Mouse (Mus musculus) heart, adult 2 months (tissue): ENCODE measurements around the gene Cldn7. TPM values are rescaled to one million over a fixed set of nuclear protein-coding genes. Genes with fewer than 3 reads are reported as not detected.

Source experiments
- DNase-seq, 2 experiments: peaks; one replicate each; pipeline ENCODE4 v3.0.0; 2021
- H3K27ac ChIP-seq: fragments of 200-600 bp; 2 replicates; pipeline ENCODE4 v1.8.1; 2022
- H3K27me3 ChIP-seq: fragments of 200-500 bp; 2 replicates; pipeline ENCODE4 v1.6.1; 2012; ENCODE audit warnings: mild to moderate bottlenecking, low read length, inconsistent platforms, mixed read lengths; ENCODE audit not compliant: control insufficient read depth, insufficient read depth
- H3K36me3 ChIP-seq: fragments of 200-500 bp; 2 replicates; pipeline ENCODE4 v1.6.1; 2012; ENCODE audit warnings: low read length, inconsistent platforms; ENCODE audit not compliant: control insufficient read depth, insufficient read depth
- H3K4me1 ChIP-seq: fragments of 200-500 bp; 2 replicates; pipeline ENCODE4 v1.6.1; 2011; ENCODE audit warnings: low read length; ENCODE audit not compliant: control insufficient read depth, insufficient read depth
- H3K4me3 ChIP-seq: fragments of 200-600 bp; 2 replicates; pipeline ENCODE4 v1.8.1; 2022
- H3K79me2 ChIP-seq: fragments of 200-500 bp; replicated peaks from 2 replicates; pipeline ENCODE4 v1.6.1; 2012; ENCODE audit warnings: mild to moderate bottlenecking, inconsistent platforms, low read length, moderate library complexity, mixed read lengths; ENCODE audit not compliant: control insufficient read depth, insufficient read depth
- H3K9ac ChIP-seq: fragments of 200-500 bp; 2 replicates; pipeline ENCODE4 v1.6.1; 2012; ENCODE audit warnings: low read depth, mild to moderate bottlenecking, control low read depth, inconsistent platforms, low read length, mixed read lengths
- CTCF ChIP-seq: fragments of 200-600 bp; IDR thresholded peaks from 2 replicates; pipeline ENCODE4 v1.8.1; 2022; ENCODE audit warnings: antibody characterized with exemption, mild to moderate bottlenecking, moderate library complexity
- EP300 ChIP-seq: fragments of 200-500 bp; IDR thresholded peaks from 2 replicates; pipeline ENCODE4 v1.6.1; 2011; ENCODE audit warnings: low read depth, low read length, control low read depth; ENCODE audit not compliant: insufficient read depth
- POLR2A ChIP-seq: fragments of 200-500 bp; IDR thresholded peaks from 2 replicates; pipeline ENCODE4 v1.6.1; 2011; ENCODE audit warnings: mild to moderate bottlenecking, low read depth, low read length, control low read depth; ENCODE audit not compliant: insufficient read depth
- WGBS: fragments of 180-500 bp; shearing (Covaris S2); methylation state at CpG from one replicate; pipeline ENCODE4 v1.1.7; 2018; 5-methylcytosine and 5-hydroxymethylcytosine counted together
- intact Hi-C: fragments of 180-260 bp; cut with DNase I; formaldehyde crosslinking; loops from one replicate; pipeline ENCODE4 v1.15.1; 2025
- polyA plus RNA-seq: library from polyadenylated mRNA; depleted of rRNA; stranded (reverse); fragments of >200 nt; gene quantifications from 2 replicates; pipeline ENCODE4 v1.2.3, GENCODE M21; 2012
- total RNA-seq, 2 experiments: library from RNA; stranded (reverse); gene quantifications; 2 replicates each; pipeline ENCODE4 v1.2.3; 2021

Gene Cldn7
- total and polyA plus RNA-seq, 3 experiments, result 3.5 TPM; not detected in 2

- Histone ChIP-seq H3K4me1 (peaks cover 11% of the 10 kb centered on the region), H3K27me3 (no peaks in the 10 kb centered on the region), H3K9ac (no peak overlapping the region), H3K27ac (peak overlapping the region; percentile 71), H3K36me3 (no peaks in the 10 kb centered on the region), H3K79me2 (no peaks in the 10 kb centered on the region), H3K4me3 (no peak overlapping the region)
- intact Hi-C loops, result loop anchor here (1.0 kb wide), 1 partner anchor 8 kb away; no protein-coding TSS in a partner anchor
- TF ChIP-seq POLR2A (peak; percentile 31; the same call in 1 of the 2 replicates), CTCF (no peak)
- WGBS, result 47% methylated on average over 9 of the region's 9 CpGs
- DNase-seq, result no peak
Observed at GRCm38 (mm10) chr11:69938401-69938979, 26.1 kb upstream of the Cldn7 start.

- TF ChIP-seq EP300 (no peak), CTCF (no peak), POLR2A (peak; percentile 5; the same call in 1 of the 2 replicates)
- Histone ChIP-seq H3K27me3 (no peaks in the 10 kb centered on the region), H3K4me1 (peaks cover 11% of the 10 kb centered on the region), H3K36me3 (peaks cover 1% of the 10 kb centered on the region; the same call in 1 of the 2 replicates), H3K27ac (peak overlapping the region; percentile 71), H3K9ac (no peak overlapping the region), H3K79me2 (no peaks in the 10 kb centered on the region), H3K4me3 (no peak overlapping the region)
- 49% methylated on average over 5 of the region's 5 CpGs for WGBS
- DNase-seq, result no peak
- intact Hi-C loops, result no loop called here
Observed at GRCm38 (mm10) chr11:69939181-69939580, 25.4 kb upstream of the Cldn7 start.

GRCm38 (mm10) chr11:69939731-69940130 is 24.8 kb upstream of the Cldn7 start:
- intact Hi-C loops, result no loop called here
- Histone ChIP-seq H3K27ac (peak overlapping the region; percentile 71), H3K36me3 (peaks cover 4% of the 10 kb centered on the region; the same call in 1 of the 2 replicates), H3K4me1 (peaks cover 9% of the 10 kb centered on the region), H3K79me2 (no peaks in the 10 kb centered on the region), H3K4me3 (no peak overlapping the region), H3K9ac (no peak overlapping the region), H3K27me3 (no peaks in the 10 kb centered on the region)
- WGBS, result 90% methylated on average over 17 of the region's 17 CpGs
- TF ChIP-seq POLR2A, result 0 out of 2 replicates have a peak, but pooled peaks have one; percentile 5
- no peak for TF ChIP-seq CTCF
- no peak for DNase-seq

GRCm38 (mm10) chr11:69940962-69941361 is 23.6 kb upstream of the Cldn7 start:
- TF ChIP-seq POLR2A (peak; percentile 14; the same call in 1 of the 2 replicates), CTCF (no peak)
- Histone ChIP-seq H3K4me3 (no peak overlapping the region), H3K27ac (no peak overlapping the region), H3K27me3 (no peaks in the 10 kb centered on the region), H3K79me2 (no peaks in the 10 kb centered on the region), H3K4me1 (peaks cover 7% of the 10 kb centered on the region), H3K36me3 (peaks cover 4% of the 10 kb centered on the region; the same call in 1 of the 2 replicates), H3K9ac (no peak overlapping the region)
- DNase-seq, result no peak
- intact Hi-C loops, result no loop called here
- WGBS, result 77% methylated on average over 4 of the region's 4 CpGs

- no peak overlapping the region for H3K9ac ChIP-seq
- H3K27ac ChIP-seq, result peak overlapping the region; percentile 97; the same call in 1 of the 2 replicates
- peak; percentile 8 to 24 for DNase-seq
- intact Hi-C loops, result no loop called here
- no peaks in the 10 kb centered on the region for H3K27me3 ChIP-seq
- TF ChIP-seq CTCF (no peak), EP300 (no peak), POLR2A (no peak)
- no peak overlapping the region for H3K4me3 ChIP-seq
- H3K79me2 ChIP-seq, result no peaks in the 10 kb centered on the region
- peaks cover 4% of the 10 kb centered on the region; the same call in 1 of the 2 replicates for H3K36me3 ChIP-seq
- 58% methylated on average over 13 of the region's 13 CpGs for WGBS
- no peaks in the 10 kb centered on the region; the same call in 1 of the 2 replicates for H3K4me1 ChIP-seq
Observed at GRCm38 (mm10) chr11:69945216-69945615, 19.4 kb upstream of the Cldn7 start.

- Histone ChIP-seq H3K79me2 (no peaks in the 10 kb centered on the region), H3K36me3 (peaks cover 4% of the 10 kb centered on the region; the same call in 1 of the 2 replicates), H3K9ac (peak overlapping the region; percentile 58), H3K27ac (peak overlapping the region; percentile 97), H3K4me3 (peak overlapping the region; percentile 48), H3K27me3 (no peaks in the 10 kb centered on the region), H3K4me1 (no peaks in the 10 kb centered on the region; the same call in 1 of the 2 replicates)
- no peak for TF ChIP-seq CTCF
- no peak for TF ChIP-seq POLR2A
- TF ChIP-seq EP300, result no peak
- intact Hi-C loops, result loop anchor here (1.0 kb wide), 1 partner anchor 8 kb away; no protein-coding TSS in a partner anchor
- WGBS, result 63% methylated on average over 18 of the region's 18 CpGs
- peak; percentile 15 to 44 for DNase-seq
Observed at GRCm38 (mm10) chr11:69945997-69946891, 18.3 kb upstream of the Cldn7 start.
